Mouse (Mus musculus): Measurements from ENCODE around the gene Otogl.

- TF ChIP-seq CTCF (IDR thresholded peaks at IDR 0.05; ENCODE audit: low read depth, low read length) (no peak), POLR2A (IDR thresholded peaks at IDR 0.05; ENCODE audit: borderline replicate concordance, low read depth, low read length) (no peak)
These were observed 6.5 kb downstream of the Otogl start for GRCm38 (mm10) chr10:107905274-107906034.

Measured in bone marrow macrophage, adult 2 months (primary cell).